ENCODE assay signal across 17 mouse cellular contexts in the genomic region with DNA sequence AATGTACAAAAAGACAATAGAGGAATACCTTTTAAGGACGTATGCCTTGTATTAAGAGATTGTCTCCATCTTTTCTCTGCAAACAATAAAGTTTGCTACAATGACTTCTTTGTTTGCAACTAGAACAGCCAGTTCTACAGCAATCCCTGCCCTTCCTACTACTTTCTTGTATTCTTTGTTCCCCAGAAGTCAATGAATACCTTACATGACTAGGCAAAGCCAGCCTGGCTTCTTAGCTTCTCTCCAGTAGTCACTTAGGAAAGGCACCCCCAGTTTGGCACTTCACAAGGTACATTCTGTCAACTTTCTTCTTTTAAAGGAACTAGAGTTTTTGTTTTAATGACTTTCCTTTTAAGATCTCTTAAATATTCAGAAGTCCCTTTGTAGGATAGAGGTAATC. TPM values are rescaled to one million over a fixed set of nuclear protein-coding genes. Genes with fewer than 3 reads are reported as not detected.
"Had no signal": no experiment of that assay in that cellular context is flagged by ENCODE, and none has a peak within 500 bp of the region (broad histone marks: within the 10 kb centered on the region; RNA-seq: fewer than 3 reads in every experiment).

No protein-coding gene starts in this region.

- H3K27ac ChIP-seq: kidney, postnatal 0 days; limb, embryonic 12.5 days; limb, embryonic 15.5 days; liver, embryonic 14.5 days had no signal

- H3K36me3 ChIP-seq: limb, embryonic 15.5 days had no signal

- H3K27me3 ChIP-seq: limb, embryonic 12.5 days; limb, embryonic 15.5 days had no signal

- H3K9me3 ChIP-seq: limb, embryonic 12.5 days; limb, embryonic 15.5 days had no signal

- H3K4me2 ChIP-seq: limb, embryonic 12.5 days; limb, embryonic 15.5 days; liver, embryonic 11.5 days; midbrain, embryonic 11.5 days had no signal

- H3K4me1 ChIP-seq: limb, embryonic 15.5 days had no signal

- DNase-seq: kidney, adult 8-10 months; kidney, postnatal 25 days; left cerebral cortex, postnatal 4 days; liver, postnatal 0 days; lung, postnatal 14 days; lung, postnatal 4 days; midbrain, embryonic 14.5 days; right cerebral cortex, postnatal 4 days; thymus, adult 18-20 months; thymus, postnatal 36 days had no signal

- H3K9ac ChIP-seq: limb, embryonic 12.5 days; limb, embryonic 15.5 days; liver, embryonic 14.5 days; liver, postnatal 0 days had no signal

- H3K4me3 ChIP-seq: limb, embryonic 12.5 days; limb, embryonic 15.5 days had no signal

- ATAC-seq: liver, postnatal 0 days had no signal

RNA-seq across cellular contexts. Expression of a gene that starts 10.7 kb away (rescaled TPM):
- total RNA-seq: megakaryocyte progenitor cell, adult 5-6 weeks had no signal
